Mouse (Mus musculus) fat pad, adult 2 months (tissue): ENCODE measurements around the gene Tdp1.

Source experiments
- DNase-seq: peaks from one replicate; pipeline ENCODE4 v3.0.0-alpha.2; 2011; ENCODE audit warnings: low read depth, low spot score; ENCODE audit errors: extremely low read depth

Gene Tdp1

GRCm38 (mm10) chr12:99995951-99996350 lies 111.6 kb downstream of the Tdp1 start:
- peak; percentile 30 for DNase-seq

GRCm38 (mm10) chr12:99999726-100000125 lies 115.4 kb downstream of the Tdp1 start:
- DNase-seq: no peak

- no peak for DNase-seq
Measured at GRCm38 (mm10) chr12:100000381-100000780, 116.1 kb downstream of the Tdp1 start.

- DNase-seq: no peak
Measured at GRCm38 (mm10) chr12:100001246-100001645, 116.9 kb downstream of the Tdp1 start.

GRCm38 (mm10) chr12:100001910-100002309 lies 117.6 kb downstream of the Tdp1 start:
- no peak for DNase-seq

GRCm38 (mm10) chr12:100002914-100003587 lies 118.7 kb downstream of the Tdp1 start:
- no peak for DNase-seq
